Mouse (Mus musculus): ENCODE data around the gene Hoxd10.

DNA sequence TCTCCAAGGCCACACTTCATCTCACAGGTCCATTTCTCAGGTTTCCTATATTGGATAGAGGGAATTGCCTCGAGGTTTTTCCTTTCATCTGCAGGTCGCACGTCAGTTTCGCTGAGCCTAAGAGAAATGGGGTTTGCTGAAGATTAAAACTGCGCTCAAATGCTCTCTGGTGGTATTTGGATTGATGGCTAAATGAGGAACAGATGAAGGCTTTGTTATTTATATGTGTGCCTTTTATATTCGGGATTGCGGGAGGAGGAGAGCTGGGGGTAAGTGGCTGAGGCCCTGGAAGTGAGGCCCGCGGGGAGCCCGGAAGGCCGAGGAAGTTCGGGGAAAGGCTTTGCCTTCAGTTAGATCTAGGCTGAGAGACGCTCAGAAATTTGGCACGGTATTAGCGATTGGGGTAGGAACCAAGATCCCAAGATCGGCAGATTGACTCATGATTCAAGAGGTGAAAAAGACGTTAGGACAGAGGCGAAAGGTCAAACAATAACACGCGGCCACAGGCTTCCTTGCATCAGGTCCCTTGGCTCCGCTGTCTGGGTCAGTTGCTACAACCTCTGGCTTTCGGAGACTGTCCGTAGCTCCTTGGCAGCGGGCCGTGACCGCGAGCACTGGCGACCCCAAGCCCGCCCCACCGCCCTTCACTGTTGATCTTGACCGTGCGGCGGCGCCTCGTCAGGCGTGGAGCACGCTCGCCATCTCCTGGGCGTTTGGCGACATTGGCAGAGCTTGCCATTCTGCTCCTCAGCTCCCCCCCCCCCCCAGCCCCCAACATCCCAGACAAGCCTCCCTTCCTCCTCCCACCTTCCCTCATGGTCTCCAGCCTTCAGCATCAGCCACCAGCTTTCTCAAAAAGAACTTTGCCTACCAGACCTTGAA, 19.0 kb upstream of the Hoxd10 start:
- TF ChIP-seq POLR2A (IDR thresholded peaks at IDR 0.05; ENCODE audit: insufficient read depth, low read depth, low read length) (no peak), CTCF (IDR thresholded peaks at IDR 0.05) (peak; percentile 75)

All from heart, adult 2 months (tissue).